Mouse (Mus musculus) heart, adult 2 months (tissue): ENCODE results near the gene G530012D18Rik.
"Not testable (repeated sequence)": the region's sequence is repeated elsewhere in the genome, so short reads cannot be mapped to it uniquely, and the experiment has no call there.

ENCODE experiments used
- CTCF ChIP-seq: fragments of 200-600 bp; IDR thresholded peaks from 2 replicates; pipeline ENCODE4 v1.8.1; 2022; ENCODE audit warnings: antibody characterized with exemption, mild to moderate bottlenecking, moderate library complexity
- POLR2A ChIP-seq: fragments of 200-500 bp; IDR thresholded peaks from 2 replicates; pipeline ENCODE4 v1.6.1; 2011; ENCODE audit warnings: mild to moderate bottlenecking, low read depth, low read length, control low read depth; ENCODE audit not compliant: insufficient read depth

- not testable (repeated sequence) for TF ChIP-seq CTCF, POLR2A
Observed at GRCm38 (mm10) chr1:85617161-85617560, 41.7 kb downstream of the G530012D18Rik start.
